Mouse (Mus musculus) midbrain, embryonic 16.5 days (tissue): ENCODE data around the gene Smim14. TPM values are rescaled to one million over a fixed set of nuclear protein-coding genes. Genes with fewer than 3 reads are reported as not detected.

ENCODE experiments used
- ATAC-seq: fragments of 200-750 bp; cut with Nextera tagmentation; 2 replicates; pipeline ENCODE4 v1.8.0; 2017; ENCODE audit warnings: moderate TSS enrichment
- H3K27ac ChIP-seq: fragments of 300-500 bp; sonication (generic); 2 replicates; pipeline ENCODE4 v1.5.1; 2014; ENCODE audit warnings: mild to moderate bottlenecking, low read length, mixed read lengths
- H3K27me3 ChIP-seq: fragments of 300-500 bp; sonication (generic); 2 replicates; pipeline ENCODE4 v1.6.1; 2014; ENCODE audit warnings: low read depth, low read length, mixed read lengths; ENCODE audit not compliant: control insufficient read depth, insufficient read depth
- H3K36me3 ChIP-seq: fragments of 300-500 bp; sonication (generic); 2 replicates; pipeline ENCODE4 v1.6.1; 2014; ENCODE audit warnings: mild to moderate bottlenecking, low read length, moderate library complexity, mixed read lengths; ENCODE audit not compliant: control insufficient read depth, insufficient read depth
- H3K4me1 ChIP-seq: fragments of 300-500 bp; sonication (generic); 2 replicates; pipeline ENCODE4 v1.6.1; 2014; ENCODE audit warnings: mild to moderate bottlenecking, low read length, mixed read lengths; ENCODE audit not compliant: control insufficient read depth, insufficient read depth
- H3K4me2 ChIP-seq: fragments of 300-500 bp; sonication (generic); 2 replicates; pipeline ENCODE4 v1.6.1; 2014; ENCODE audit warnings: mild to moderate bottlenecking, low read length, mixed read lengths
- H3K4me3 ChIP-seq: fragments of 300-500 bp; sonication (generic); 2 replicates; pipeline ENCODE4 v1.5.1; 2014; ENCODE audit warnings: low read depth, mild to moderate bottlenecking, low read length, moderate library complexity, mixed read lengths
- H3K9ac ChIP-seq: fragments of 300-500 bp; sonication (generic); 2 replicates; pipeline ENCODE4 v1.6.1; 2014; ENCODE audit warnings: low read depth, low read length, mixed read lengths
- H3K9me3 ChIP-seq: fragments of 300-500 bp; sonication (generic); replicated peaks from 2 replicates; pipeline ENCODE4 v1.6.1; 2014; ENCODE audit warnings: mild to moderate bottlenecking, low read length, mixed read lengths; ENCODE audit not compliant: control insufficient read depth, poor library complexity, severe bottlenecking
- WGBS: fragments of 180-500 bp; shearing (Covaris S2); extraction: QIAGEN DNeasy Blood & Tissue Kit; methylation state at CpG from one replicate; pipeline ENCODE4 v1.1.7; 2014; 5-methylcytosine and 5-hydroxymethylcytosine counted together
- polyA plus RNA-seq: library from polyadenylated mRNA; unstranded; fragments of >200 nt; fragmentation: Nextera tagmentation; extraction: Ambion mirVana; gene quantifications from 2 replicates; pipeline ENCODE4 v1.2.1, GENCODE M21; 2015

Smim14 gene
- polyA plus RNA-seq, 1 experiment from 2014 or later = 213 TPM

DNA sequence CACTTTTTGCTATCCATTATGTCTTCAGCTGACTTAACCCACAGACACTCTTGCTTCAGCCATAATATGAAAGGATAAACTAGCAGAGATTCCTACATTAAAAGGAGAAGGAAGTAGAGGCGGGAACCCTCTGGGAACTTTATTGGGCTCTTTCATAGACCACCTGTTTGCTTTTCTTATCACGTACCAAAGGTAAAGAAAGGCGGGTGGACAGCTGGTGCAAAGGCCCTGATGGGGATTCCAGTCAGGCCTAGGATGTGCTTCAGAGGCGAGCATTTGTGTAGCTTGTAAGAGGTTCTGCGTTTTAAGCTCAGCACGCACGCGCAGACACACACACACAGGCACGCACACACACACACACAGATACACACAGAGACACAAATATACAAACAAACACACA is 35.6 kb downstream of the Smim14 start:
- H3K27ac ChIP-seq = no peak overlapping the region
- H3K36me3 ChIP-seq = no peaks in the 10 kb centered on the region
- 89% methylated on average over 9 of the region's 9 CpGs for WGBS
- no peaks in the 10 kb centered on the region for H3K4me1 ChIP-seq
- H3K4me3 ChIP-seq = no peak overlapping the region
- H3K27me3 ChIP-seq = no peaks in the 10 kb centered on the region
- no peaks in the 10 kb centered on the region for H3K9me3 ChIP-seq
- H3K4me2 ChIP-seq = no peak overlapping the region
- ATAC-seq = no peak
- H3K9ac ChIP-seq = no peak overlapping the region

DNA sequence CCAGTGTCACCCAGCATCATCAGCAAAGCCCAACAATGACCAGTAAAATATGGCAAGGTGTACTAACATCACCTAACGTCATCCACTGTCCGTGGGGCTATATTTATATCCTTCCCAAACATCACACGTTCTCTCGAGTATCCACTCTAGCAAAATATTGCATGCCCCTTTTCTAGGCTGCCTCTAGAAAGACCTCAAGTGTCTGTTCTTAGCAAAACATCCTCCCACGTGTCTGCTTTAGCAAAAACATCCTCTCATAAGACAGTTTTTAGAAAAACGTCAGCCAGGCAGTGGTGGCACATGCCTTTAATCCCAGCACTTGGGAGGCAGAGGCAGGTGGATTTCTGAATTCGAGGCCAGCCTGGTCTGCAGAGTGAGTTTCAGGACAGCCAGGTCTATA is 36.8 kb downstream of the Smim14 start:
- 80% methylated on average over 7 of the region's 7 CpGs for WGBS
- Histone ChIP-seq H3K9me3 (no peaks in the 10 kb centered on the region), H3K27me3 (no peaks in the 10 kb centered on the region), H3K4me3 (no peak overlapping the region), H3K4me2 (no peak overlapping the region), H3K36me3 (no peaks in the 10 kb centered on the region), H3K27ac (no peak overlapping the region), H3K9ac (no peak overlapping the region), H3K4me1 (no peaks in the 10 kb centered on the region)
- no peak for ATAC-seq

DNA sequence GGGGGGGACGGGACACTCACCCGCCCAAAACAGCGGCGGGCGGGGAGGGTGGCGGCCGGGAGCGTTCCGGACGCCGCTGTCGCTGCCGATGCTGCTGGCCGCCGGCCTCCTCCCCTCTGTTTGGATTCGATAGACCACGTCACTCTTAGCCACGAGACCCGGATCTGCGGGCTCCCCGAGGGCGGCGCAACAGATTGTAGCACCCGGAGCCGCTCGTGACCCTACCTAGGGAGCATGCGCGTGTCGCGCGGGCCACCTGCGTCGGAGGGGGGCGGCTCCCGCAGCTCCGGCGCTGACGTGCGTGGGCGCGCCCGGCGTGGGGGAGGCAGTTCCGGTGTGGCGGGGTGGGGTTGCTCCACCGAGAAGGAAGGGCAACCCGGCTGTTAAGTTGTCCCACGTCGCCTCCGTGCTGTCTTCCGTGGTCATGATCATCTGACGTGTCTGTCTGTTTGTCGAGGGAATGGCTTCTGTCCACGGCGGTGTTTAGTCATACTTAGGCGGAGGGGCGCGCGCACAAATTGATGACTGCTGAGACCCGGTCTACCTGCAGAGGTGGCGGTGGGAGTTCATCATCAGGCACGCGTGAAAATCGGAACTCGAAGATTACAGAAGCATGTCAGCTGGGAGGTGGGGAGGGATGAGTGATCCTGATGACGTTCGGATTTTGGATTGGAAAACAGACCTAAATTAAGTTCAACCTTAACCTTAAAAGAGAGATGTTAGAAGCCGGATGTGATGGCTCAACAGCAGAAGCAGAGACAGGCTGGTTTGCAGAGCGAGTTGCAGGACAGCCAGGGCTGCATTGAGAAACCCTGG is 44.1 kb downstream of the Smim14 start, which contains the start of gene Gm43552:
TSS of gene Gm43552 (minus strand) at position 118 of the 816 bp plus-strand sequence.
- H3K4me3 ChIP-seq = peak within 1 kb of the TSS; percentile 95
- H3K9me3 ChIP-seq = no peaks in the 10 kb centered on the region
- peaks cover 20% of the 10 kb centered on the region for H3K4me1 ChIP-seq
- under 1% methylated on average over 62 of the region's 69 CpGs for WGBS
- H3K27me3 ChIP-seq = no peaks in the 10 kb centered on the region
- peak within 1 kb of the TSS; percentile 73 for H3K4me2 ChIP-seq
- no peaks in the 10 kb centered on the region for H3K36me3 ChIP-seq
- peak; percentile 97 for ATAC-seq
- peak within 1 kb of the TSS; percentile 96 for H3K9ac ChIP-seq
- H3K27ac ChIP-seq = peak within 1 kb of the TSS; percentile 97

DNA sequence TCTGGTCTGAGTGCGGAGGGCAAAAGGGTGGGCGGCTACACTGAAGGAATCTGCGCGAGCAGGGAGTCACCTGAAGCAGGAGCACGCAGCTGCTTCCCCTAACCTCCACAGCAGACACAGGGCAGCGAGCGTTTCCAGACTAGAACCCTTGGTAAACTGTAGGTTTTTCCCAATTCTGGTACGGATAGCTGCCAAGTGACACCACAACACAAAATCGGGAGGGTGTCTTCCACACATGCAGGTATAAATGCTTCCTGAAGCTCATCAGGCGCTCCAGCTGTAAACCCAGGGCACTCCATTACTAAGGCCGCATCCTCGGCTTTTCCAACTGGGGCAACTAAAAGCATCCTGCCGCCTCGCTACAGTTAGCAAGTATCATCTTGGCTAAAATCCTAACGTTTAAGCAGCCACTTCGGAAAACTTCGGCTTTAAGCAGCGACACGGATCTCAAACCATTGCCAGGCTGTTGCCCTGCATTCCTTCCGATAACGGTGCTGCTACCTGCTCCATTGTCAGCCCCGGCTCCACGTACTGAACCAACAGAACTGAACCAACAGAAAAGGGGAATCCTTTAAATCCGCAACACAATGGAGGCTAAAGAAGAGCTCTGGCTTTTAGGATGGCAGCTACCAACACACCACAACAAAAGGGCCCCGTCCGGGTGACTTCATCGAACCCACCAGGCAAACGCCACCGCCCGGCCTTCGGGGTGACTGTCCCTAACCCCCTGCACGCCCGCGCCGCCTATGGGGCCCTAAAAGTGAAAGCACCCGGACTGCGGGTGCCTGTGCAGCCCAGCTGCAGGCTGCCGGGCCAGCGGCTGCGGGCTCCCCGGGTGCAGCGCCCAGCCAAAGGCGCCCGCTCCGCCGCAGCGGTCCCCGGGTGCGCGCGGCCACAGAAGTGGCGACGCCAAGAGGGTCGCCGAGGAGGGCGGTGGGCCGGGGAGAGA is 44.9 kb downstream of the Smim14 start:
- no peaks in the 10 kb centered on the region for H3K9me3 ChIP-seq
- H3K9ac ChIP-seq = peak overlapping the region; percentile 96
- ATAC-seq = peak; percentile 87
- WGBS = under 1% methylated on average over 42 of the region's 57 CpGs
- no peaks in the 10 kb centered on the region for H3K36me3 ChIP-seq
- H3K27ac ChIP-seq = peak overlapping the region; percentile 97
- no peaks in the 10 kb centered on the region for H3K27me3 ChIP-seq
- peak overlapping the region; percentile 73 for H3K4me2 ChIP-seq
- peaks cover 20% of the 10 kb centered on the region for H3K4me1 ChIP-seq
- peak overlapping the region; percentile 95 for H3K4me3 ChIP-seq

DNA sequence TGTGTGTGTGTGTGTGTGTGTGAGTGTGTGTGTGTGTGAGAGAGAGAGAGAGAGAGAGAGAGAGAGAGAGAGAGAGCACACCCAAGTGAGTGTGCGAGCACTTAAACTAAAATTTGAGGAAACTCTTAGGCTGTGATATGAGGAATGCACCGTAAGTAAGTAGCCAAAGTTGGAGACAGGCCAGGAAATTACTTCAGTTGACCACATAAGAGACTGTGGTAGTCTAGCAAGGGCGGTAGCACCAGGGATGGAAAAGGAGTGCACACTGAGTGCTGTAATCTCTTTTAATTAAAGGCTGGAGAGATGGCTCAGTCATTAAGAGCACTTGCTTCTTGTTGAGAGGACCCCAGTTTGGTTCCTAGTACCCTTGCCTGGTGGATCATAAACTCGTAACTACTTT is 47.2 kb downstream of the Smim14 start:
- Histone ChIP-seq H3K9ac (no peak overlapping the region), H3K27ac (no peak overlapping the region), H3K4me2 (no peak overlapping the region), H3K36me3 (no peaks in the 10 kb centered on the region), H3K4me3 (no peak overlapping the region), H3K9me3 (no peaks in the 10 kb centered on the region), H3K4me1 (peaks cover 20% of the 10 kb centered on the region), H3K27me3 (no peaks in the 10 kb centered on the region)
- no peak for ATAC-seq
- WGBS = 85% methylated on average over 4 of the region's 4 CpGs

DNA sequence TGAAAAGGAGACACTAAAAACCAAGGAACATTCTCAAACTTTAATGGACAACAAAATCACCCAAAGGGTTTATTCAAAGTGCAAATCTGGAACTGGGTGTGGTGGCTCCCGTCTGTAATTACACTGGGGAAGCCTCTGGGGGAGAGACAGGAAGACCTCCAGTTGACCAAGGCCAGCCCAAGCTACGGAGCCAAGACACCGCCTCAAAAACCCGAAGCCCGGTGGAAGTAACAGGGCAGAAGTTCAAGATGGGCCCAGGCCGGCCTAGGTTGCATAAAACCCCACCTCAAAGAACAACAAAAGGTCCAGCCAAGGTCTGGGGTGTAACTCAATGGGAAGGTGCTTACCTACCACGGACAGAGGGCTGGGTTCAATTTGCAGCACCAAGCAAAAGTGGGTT is 48.3 kb downstream of the Smim14 start:
- Histone ChIP-seq H3K9ac (no peak overlapping the region), H3K27ac (no peak overlapping the region), H3K9me3 (no peaks in the 10 kb centered on the region), H3K4me2 (no peak overlapping the region), H3K4me3 (no peak overlapping the region), H3K36me3 (no peaks in the 10 kb centered on the region), H3K27me3 (no peaks in the 10 kb centered on the region), H3K4me1 (peaks cover 20% of the 10 kb centered on the region)
- no peak for ATAC-seq
- WGBS = 84% methylated on average over 7 of the region's 7 CpGs

DNA sequence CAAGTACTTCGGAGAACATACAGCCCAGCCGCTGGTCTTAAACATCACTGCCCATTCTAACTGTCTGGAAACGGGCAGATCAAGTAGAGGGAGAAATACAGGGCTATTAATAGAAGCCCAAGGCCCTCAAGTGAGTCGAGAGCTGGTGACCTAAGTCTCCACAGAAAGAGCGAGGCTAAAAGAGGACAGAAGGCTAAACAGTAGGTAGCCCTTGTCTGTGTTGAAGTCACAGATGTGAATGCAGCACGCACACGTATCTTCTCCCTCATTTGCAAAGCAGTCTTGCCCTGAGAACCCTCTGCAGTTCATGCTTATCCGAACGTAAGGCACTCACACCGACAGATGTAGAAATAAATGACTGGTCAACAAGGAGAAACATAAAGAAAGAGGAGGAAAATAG is 49.6 kb downstream of the Smim14 start:
- no peaks in the 10 kb centered on the region for H3K27me3 ChIP-seq
- no peaks in the 10 kb centered on the region for H3K9me3 ChIP-seq
- no peak for ATAC-seq
- H3K4me1 ChIP-seq = peaks cover 17% of the 10 kb centered on the region
- no peak overlapping the region for H3K4me3 ChIP-seq
- WGBS = 83% methylated on average over 10 of the region's 10 CpGs
- H3K27ac ChIP-seq = no peak overlapping the region
- no peak overlapping the region for H3K4me2 ChIP-seq
- H3K9ac ChIP-seq = no peak overlapping the region
- no peaks in the 10 kb centered on the region for H3K36me3 ChIP-seq

DNA sequence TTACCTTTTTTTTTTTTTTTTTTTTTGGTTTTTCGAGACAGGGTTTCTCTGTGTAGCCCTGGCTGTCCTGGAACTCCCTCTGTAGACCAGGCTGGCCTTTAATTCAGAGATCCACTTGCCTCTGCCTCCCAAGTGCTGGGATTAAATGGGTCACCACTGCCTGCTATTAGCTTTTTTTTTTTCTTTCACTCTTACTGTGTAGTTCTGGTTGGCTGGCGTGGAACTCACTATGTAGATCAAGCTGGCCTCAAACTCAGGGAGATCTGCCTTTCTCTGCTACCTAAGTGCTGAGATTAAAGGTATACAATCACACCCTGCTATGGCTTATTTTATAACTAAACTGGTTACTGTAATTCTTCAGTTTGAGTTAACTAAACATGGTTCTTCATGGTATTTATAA is 50.5 kb downstream of the Smim14 start:
- Histone ChIP-seq H3K4me2 (no peak overlapping the region), H3K4me3 (no peak overlapping the region), H3K27ac (no peak overlapping the region), H3K9me3 (no peaks in the 10 kb centered on the region), H3K4me1 (peaks cover 16% of the 10 kb centered on the region), H3K27me3 (no peaks in the 10 kb centered on the region), H3K36me3 (no peaks in the 10 kb centered on the region), H3K9ac (no peak overlapping the region)
- ATAC-seq = no peak
- 88% methylated on average over 1 of the region's 2 CpGs for WGBS

DNA sequence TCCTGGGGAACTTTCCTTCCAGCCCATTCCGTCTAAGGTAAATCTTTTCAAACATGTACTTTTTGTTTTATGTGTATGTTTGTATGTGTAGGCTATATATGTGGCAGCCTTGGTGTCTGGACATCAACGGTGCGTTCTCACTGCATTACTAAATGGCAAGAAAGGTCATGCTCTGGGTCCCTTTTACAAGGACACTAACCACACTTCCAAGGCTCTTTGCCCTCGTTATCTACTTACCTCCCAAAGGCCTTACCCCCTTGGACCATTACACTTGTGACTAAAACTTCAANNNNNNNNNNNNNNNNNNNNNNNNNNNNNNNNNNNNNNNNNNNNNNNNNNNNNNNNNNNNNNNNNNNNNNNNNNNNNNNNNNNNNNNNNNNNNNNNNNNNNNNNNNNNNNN is 54.0 kb downstream of the Smim14 start:
- no peak overlapping the region for H3K4me2 ChIP-seq
- H3K36me3 ChIP-seq = no peaks in the 10 kb centered on the region
- H3K27me3 ChIP-seq = no peaks in the 10 kb centered on the region
- no peak for ATAC-seq
- no peaks in the 10 kb centered on the region for H3K9me3 ChIP-seq
- no peak overlapping the region for H3K27ac ChIP-seq
- no peaks in the 10 kb centered on the region for H3K4me1 ChIP-seq
- no peak overlapping the region for H3K9ac ChIP-seq
- H3K4me3 ChIP-seq = no peak overlapping the region
- 88% methylated on average over 4 of the region's 4 CpGs for WGBS
